In the genomic region with DNA sequence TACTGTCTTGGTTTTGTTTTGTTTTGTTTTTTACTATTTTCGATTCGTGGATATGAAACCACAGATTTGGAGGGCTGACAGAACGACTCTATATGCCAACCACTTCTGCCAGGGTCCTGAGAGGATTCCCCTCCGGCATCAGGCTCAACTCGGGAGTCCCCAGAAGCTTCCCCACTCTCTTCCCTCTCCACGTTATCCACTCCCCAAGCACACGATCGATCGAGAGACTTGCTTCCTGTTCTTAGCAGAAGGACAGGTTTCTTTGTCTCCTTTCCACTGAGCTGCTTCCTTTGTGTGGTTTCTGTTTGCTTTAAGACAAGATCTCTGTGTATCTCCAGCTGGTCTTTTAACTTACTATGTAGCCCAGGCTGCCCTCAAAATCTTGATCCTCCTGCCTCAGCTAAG, we compare ENCODE assay signal across 15 mouse cellular contexts.
DNase-seq lines count a peak whose midpoint lies in the region; ATAC-seq lines count a peak whose summit lies in the region.
"Had no signal": no experiment of that assay in that cellular context is flagged by ENCODE, and none has a peak within 500 bp of the region (broad histone marks: within the 10 kb centered on the region; RNA-seq: fewer than 3 reads in every experiment).

No protein-coding gene starts in this region.

- whole genome bisulfite sequencing in neural tube, embryonic 13.5 days, result 80% methylated on average over 9 of the region's 9 CpGs
- WGBS in neural tube, embryonic 15.5 days, result 71% methylated on average over 9 of the region's 9 CpGs

- DNase-seq in CD4-positive, CD25-positive, alpha-beta regulatory T cell, adult 2 months (ENCODE audit: low read depth, low spot score), result peak; percentile 53
- peak; percentile 62 for DNase-seq in induced T-regulatory cell, adult 2 months (ENCODE audit: low read depth)
- DNase-seq in thymus, postnatal 36 days, result peak; percentile 20 to 32
- DNase-seq in left cerebral cortex, postnatal 4 days, result no peak
- no peak for DNase-seq in adrenal gland, adult 8-10 months
- DNase-seq: cerebellum, adult 18-20 months; kidney, adult 11 months; kidney, postnatal 36 days; lung, embryonic 14.5 days had no signal

- no peak overlapping the region for H3K27ac ChIP-seq in neural tube, embryonic 13.5 days (replicated peaks)
- no peak overlapping the region for H3K27ac ChIP-seq in neural tube, embryonic 15.5 days (replicated peaks)
- H3K27ac ChIP-seq: embryonic facial prominence, embryonic 13.5 days; midbrain, embryonic 15.5 days had no signal

- H3K36me3 ChIP-seq in neural tube, embryonic 13.5 days, result peaks cover 39% of the 10 kb centered on the region
- H3K36me3 ChIP-seq in neural tube, embryonic 15.5 days, result peaks cover 8% of the 10 kb centered on the region; the same call in 1 of the 2 replicates
- H3K36me3 ChIP-seq: midbrain, embryonic 15.5 days had no signal

- H3K9me3 ChIP-seq in neural tube, embryonic 13.5 days, result no peaks in the 10 kb centered on the region
- H3K9me3 ChIP-seq in neural tube, embryonic 15.5 days (replicated peaks), result no peaks in the 10 kb centered on the region
- H3K9me3 ChIP-seq: embryonic facial prominence, embryonic 13.5 days; hindbrain, embryonic 12.5 days; midbrain, embryonic 15.5 days had no signal

- no peak overlapping the region for H3K4me3 ChIP-seq in neural tube, embryonic 13.5 days
- H3K4me3 ChIP-seq in neural tube, embryonic 15.5 days (replicated peaks), result no peak overlapping the region
- H3K4me3 ChIP-seq: embryonic facial prominence, embryonic 13.5 days; hindbrain, embryonic 12.5 days; midbrain, embryonic 15.5 days had no signal

- no peak for ATAC-seq in neural tube, embryonic 13.5 days (ENCODE audit: low read depth)
- ATAC-seq in neural tube, embryonic 15.5 days (ENCODE audit: low FRiP score), result no peak

- intact Hi-C loops in left cerebral cortex, postnatal 4 days (cut with DNase I), result no loop called here

- no peak overlapping the region for H3K4me2 ChIP-seq in neural tube, embryonic 13.5 days
- H3K4me2 ChIP-seq in neural tube, embryonic 15.5 days, result no peak overlapping the region
- H3K4me2 ChIP-seq: embryonic facial prominence, embryonic 13.5 days; hindbrain, embryonic 12.5 days; liver, embryonic 11.5 days; lung, embryonic 14.5 days; midbrain, embryonic 15.5 days had no signal

- no peaks in the 10 kb centered on the region for H3K27me3 ChIP-seq in neural tube, embryonic 13.5 days
- no peaks in the 10 kb centered on the region for H3K27me3 ChIP-seq in neural tube, embryonic 15.5 days (replicated peaks)
- H3K27me3 ChIP-seq: embryonic facial prominence, embryonic 13.5 days; hindbrain, embryonic 12.5 days; midbrain, embryonic 15.5 days had no signal

- 0 out of 2 replicates have a peak overlapping the region, but pooled peaks have one; percentile 2 for H3K9ac ChIP-seq in neural tube, embryonic 13.5 days
- no peak overlapping the region for H3K9ac ChIP-seq in neural tube, embryonic 15.5 days (replicated peaks)
- H3K9ac ChIP-seq: embryonic facial prominence, embryonic 13.5 days; hindbrain, embryonic 12.5 days; lung, embryonic 14.5 days; midbrain, embryonic 15.5 days had no signal

- H3K4me1 ChIP-seq in neural tube, embryonic 13.5 days (replicated peaks), result peaks cover 36% of the 10 kb centered on the region
- peaks cover 18% of the 10 kb centered on the region for H3K4me1 ChIP-seq in neural tube, embryonic 15.5 days

Comparison
In these comparisons a context has a peak if more than half of its experiments do, and no peak if none do; other contexts are left out.
1. DNase-seq: peak in CD4-positive, CD25-positive, alpha-beta regulatory T cell, adult 2 months (single experiment), induced T-regulatory cell, adult 2 months (single experiment) and thymus, postnatal 36 days (2 of 2); none in left cerebral cortex, postnatal 4 days (single experiment) and adrenal gland, adult 8-10 months (single experiment).